Mouse (Mus musculus) forebrain, embryonic 15.5 days (tissue): ENCODE data around the gene Cntnap1. TPM values are rescaled to one million over a fixed set of nuclear protein-coding genes. Genes with fewer than 3 reads are reported as not detected.
A peak's percentile ranks its signal among the peaks of the same experiment; 100 is the strongest.

Experiments used
- ATAC-seq: fragments of 200-750 bp; cut with Nextera tagmentation; replicated peaks from 2 replicates; pipeline ENCODE4 v1.8.0; 2017; ENCODE audit warnings: mild to moderate bottlenecking, moderate TSS enrichment, moderate library complexity
- H3K27ac ChIP-seq: fragments of 300-500 bp; sonication (generic); replicated peaks from 2 replicates; pipeline ENCODE4 v1.5.1; 2015; ENCODE audit warnings: mild to moderate bottlenecking, inconsistent platforms
- H3K27me3 ChIP-seq: fragments of 300-500 bp; sonication (generic); 2 replicates; pipeline ENCODE4 v1.6.1; 2015; ENCODE audit warnings: inconsistent platforms
- H3K36me3 ChIP-seq: fragments of 300-500 bp; sonication (generic); 2 replicates; pipeline ENCODE4 v1.6.1; 2015; ENCODE audit warnings: mild to moderate bottlenecking, inconsistent platforms
- H3K4me1 ChIP-seq: fragments of 300-500 bp; sonication (generic); 2 replicates; pipeline ENCODE4 v1.6.1; 2015; ENCODE audit warnings: inconsistent platforms
- H3K4me2 ChIP-seq: fragments of 300-500 bp; sonication (generic); replicated peaks from 2 replicates; pipeline ENCODE4 v1.6.1; 2015; ENCODE audit warnings: mild to moderate bottlenecking, inconsistent platforms
- H3K4me3 ChIP-seq: fragments of 300-500 bp; sonication (generic); 2 replicates; pipeline ENCODE4 v1.5.1; 2015; ENCODE audit warnings: mild to moderate bottlenecking, inconsistent platforms
- H3K9ac ChIP-seq: fragments of 300-500 bp; sonication (generic); replicated peaks from 2 replicates; pipeline ENCODE4 v1.6.1; 2015; ENCODE audit warnings: mild to moderate bottlenecking, inconsistent platforms
- H3K9me3 ChIP-seq: fragments of 300-500 bp; sonication (generic); 2 replicates; pipeline ENCODE4 v1.6.1; 2016; ENCODE audit warnings: inconsistent platforms
- WGBS: fragments of 180-500 bp; shearing (Covaris S2); methylation state at CpG from one replicate; pipeline ENCODE4 v1.1.7; 2015; ENCODE audit warnings: mixed read lengths; 5-methylcytosine and 5-hydroxymethylcytosine counted together
- polyA plus RNA-seq: library from polyadenylated mRNA; unstranded; fragments of >200 nt; fragmentation: Nextera tagmentation; extraction: Ambion mirVana; gene quantifications from 2 replicates; pipeline ENCODE4 v1.2.1, GENCODE M21; 2015

Cntnap1 gene
- polyA plus RNA-seq, 1 experiment from 2014 or later: 0.98 TPM

DNA sequence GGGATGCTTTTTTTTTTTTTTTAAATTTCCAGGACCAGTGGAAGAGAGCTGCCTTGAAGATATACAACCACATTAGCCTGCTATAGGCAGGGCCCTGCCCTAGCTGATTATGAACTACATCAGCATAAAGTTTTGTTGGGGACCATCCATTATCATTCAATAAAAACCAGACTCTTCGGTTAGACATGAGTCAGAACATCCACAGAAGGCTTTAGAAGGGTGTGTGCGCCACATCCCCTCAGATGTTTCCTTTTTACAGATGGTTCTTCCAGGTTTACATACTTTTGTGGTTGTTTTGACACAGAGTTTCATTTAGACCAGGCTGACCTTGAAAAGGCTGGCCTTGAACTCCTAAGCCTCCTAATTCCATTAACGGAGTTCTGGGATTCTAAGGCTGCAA, 54.0 kb downstream of the Cntnap1 start:
- no peak overlapping the region for H3K4me3 ChIP-seq
- H3K9ac ChIP-seq: no peak overlapping the region
- H3K4me1 ChIP-seq: peaks cover 15% of the 10 kb centered on the region
- 89% methylated on average over 3 of the region's 3 CpGs for WGBS
- no peak overlapping the region for H3K4me2 ChIP-seq
- no peaks in the 10 kb centered on the region for H3K9me3 ChIP-seq
- no peaks in the 10 kb centered on the region for H3K36me3 ChIP-seq
- no peak for ATAC-seq
- H3K27me3 ChIP-seq: no peaks in the 10 kb centered on the region
- H3K27ac ChIP-seq: no peak overlapping the region

DNA sequence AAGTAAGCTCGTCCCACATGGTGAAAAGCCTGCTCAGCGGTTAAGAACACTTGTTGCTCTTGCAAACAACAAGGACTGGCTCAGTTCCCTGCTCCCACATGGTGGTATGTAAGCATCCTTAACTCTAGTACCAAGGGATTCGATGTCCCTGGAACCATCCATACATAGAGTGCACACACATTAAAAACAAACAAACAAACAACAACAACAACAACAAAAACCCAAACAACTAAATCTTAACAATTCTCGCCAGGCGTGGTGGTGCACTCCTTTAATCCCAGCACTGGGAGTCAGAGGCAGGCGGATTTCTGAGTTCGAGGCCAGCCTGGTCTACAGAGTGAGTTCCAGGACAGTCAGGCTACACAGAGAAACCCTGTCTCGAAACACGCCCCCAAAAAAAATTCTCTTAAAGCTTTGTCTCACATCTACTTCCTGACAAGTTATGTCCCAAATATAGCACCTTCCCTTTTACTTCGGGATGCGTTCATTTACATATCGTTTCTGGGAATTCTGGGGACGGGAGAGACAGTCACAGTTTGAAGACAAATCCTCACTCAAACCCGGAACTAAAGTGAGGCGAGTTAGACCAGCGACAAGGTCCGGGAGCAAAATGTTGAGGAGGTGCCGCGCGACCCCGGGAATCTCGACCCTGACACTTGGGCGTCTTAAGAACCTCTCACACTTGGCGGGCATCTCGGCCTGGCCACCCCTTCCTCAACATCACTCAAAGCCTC, 55.2 kb downstream of the Cntnap1 start:
- Histone ChIP-seq H3K4me2 (peak overlapping the region; percentile 95), H3K9me3 (no peaks in the 10 kb centered on the region), H3K4me3 (peak overlapping the region; percentile 71), H3K27ac (no peak overlapping the region), H3K36me3 (no peaks in the 10 kb centered on the region), H3K9ac (peak overlapping the region; percentile 63), H3K27me3 (no peaks in the 10 kb centered on the region), H3K4me1 (peaks cover 24% of the 10 kb centered on the region)
- ATAC-seq: no peak
- 18% methylated on average over 25 of the region's 25 CpGs for WGBS

DNA sequence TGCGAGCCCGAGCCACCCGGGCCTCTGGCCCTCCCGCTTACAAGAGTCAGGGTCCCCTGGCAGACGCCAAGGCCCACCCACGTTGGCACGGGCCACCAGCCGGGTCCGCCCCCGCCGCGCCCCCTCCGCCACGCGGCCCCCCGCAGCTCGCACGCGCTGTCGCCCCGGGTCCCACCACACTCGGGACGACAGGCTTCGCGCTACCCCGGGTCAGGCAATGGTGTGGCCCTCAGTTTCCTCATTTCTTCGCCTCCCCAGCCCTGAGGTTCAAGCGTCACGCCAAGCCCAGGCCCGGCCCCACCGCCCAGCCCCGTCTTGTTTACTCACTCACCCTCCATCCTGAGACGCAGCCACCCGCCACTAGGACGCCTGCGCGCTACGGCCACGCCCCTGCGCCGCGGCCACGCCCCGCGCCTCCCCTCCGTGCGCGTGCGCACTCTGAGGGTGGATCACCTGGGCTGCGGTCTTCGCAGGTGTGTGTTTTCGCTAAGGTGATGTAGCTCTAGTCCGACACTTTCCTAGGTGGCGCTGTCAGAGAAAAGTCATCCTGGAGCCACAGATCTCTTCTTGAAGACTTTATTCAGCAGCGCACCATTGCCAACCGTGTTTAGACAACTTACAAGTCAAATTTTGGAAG, 55.9 kb downstream of the Cntnap1 start, which contains the start of gene Ezh1:
Gene Ezh1 (minus strand): TSS at position 399 of the 637 bp plus-strand sequence.
- peak within 1 kb of the TSS; percentile 71 for H3K4me3 ChIP-seq
- peak within 1 kb of the TSS; percentile 95 for H3K4me2 ChIP-seq
- H3K9ac ChIP-seq: peak within 1 kb of the TSS; percentile 63
- H3K27ac ChIP-seq: no peak within 1 kb of the TSS
- H3K4me1 ChIP-seq: peaks cover 31% of the 10 kb centered on the region
- ATAC-seq: peak; percentile 95
- under 1% methylated on average over 56 of the region's 56 CpGs for WGBS
- no peaks in the 10 kb centered on the region for H3K9me3 ChIP-seq
- no peaks in the 10 kb centered on the region for H3K36me3 ChIP-seq
- H3K27me3 ChIP-seq: no peaks in the 10 kb centered on the region

DNA sequence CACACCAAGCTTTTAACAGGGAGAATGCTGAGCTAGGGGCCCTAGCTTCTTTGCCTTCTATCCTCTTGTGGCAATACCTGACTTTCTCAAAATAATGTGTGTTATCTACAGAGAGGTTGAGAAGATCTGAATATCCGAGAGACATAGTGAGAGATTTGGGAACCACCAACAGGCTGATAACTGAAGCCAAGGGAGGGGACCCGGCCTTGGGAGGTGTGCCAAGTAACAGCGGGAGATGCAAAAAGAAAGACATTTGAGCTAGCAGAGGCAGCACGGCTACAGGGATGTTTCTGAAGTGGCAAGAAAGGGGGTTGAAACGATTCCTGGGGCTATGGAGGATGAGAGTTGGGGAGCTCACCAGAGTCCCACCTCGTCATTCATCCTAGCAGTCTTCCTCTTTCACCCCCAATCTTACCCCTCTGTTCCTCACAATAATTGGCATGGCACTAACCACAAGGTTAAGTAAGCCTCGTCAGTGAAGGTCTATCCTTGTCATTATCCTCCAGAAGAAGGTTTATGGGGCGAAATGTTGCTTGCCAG, 59.1 kb downstream of the Cntnap1 start:
- H3K9me3 ChIP-seq: no peaks in the 10 kb centered on the region
- ATAC-seq: no peak
- no peak overlapping the region for H3K4me3 ChIP-seq
- 25% methylated on average over 8 of the region's 8 CpGs for WGBS
- H3K27me3 ChIP-seq: no peaks in the 10 kb centered on the region
- no peaks in the 10 kb centered on the region for H3K36me3 ChIP-seq
- H3K9ac ChIP-seq: no peak overlapping the region
- peaks cover 32% of the 10 kb centered on the region for H3K4me1 ChIP-seq
- no peak overlapping the region for H3K27ac ChIP-seq
- H3K4me2 ChIP-seq: no peak overlapping the region

DNA sequence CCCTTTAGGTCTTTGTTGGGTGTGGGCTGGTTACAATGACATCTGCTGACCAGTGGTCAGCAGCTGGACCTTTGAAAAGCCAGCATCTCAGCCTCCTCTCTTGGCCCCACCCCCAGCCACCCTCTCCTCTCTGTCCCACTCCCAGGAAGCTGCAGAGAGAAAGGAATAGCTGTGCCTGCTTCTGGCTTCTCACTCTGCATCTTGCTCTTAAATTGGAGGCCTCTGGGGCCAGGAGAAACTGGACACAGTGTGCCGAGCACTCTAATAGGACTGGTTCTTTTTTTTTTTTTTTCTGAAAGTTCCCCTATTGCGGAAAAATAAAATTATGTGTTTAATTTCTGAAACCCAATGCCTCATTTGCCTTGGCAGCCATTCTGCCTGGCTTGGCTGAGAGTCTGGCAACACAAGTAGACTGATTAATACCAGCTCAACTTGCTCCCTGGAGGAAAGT, 59.8 kb downstream of the Cntnap1 start:
- no peak overlapping the region for H3K9ac ChIP-seq
- H3K27me3 ChIP-seq: no peaks in the 10 kb centered on the region
- peaks cover 31% of the 10 kb centered on the region for H3K4me1 ChIP-seq
- no peak for ATAC-seq
- no peaks in the 10 kb centered on the region for H3K9me3 ChIP-seq
- H3K4me3 ChIP-seq: no peak overlapping the region
- H3K36me3 ChIP-seq: no peaks in the 10 kb centered on the region
- no peak overlapping the region for H3K4me2 ChIP-seq
- H3K27ac ChIP-seq: peak overlapping the region; percentile 34
- 25% methylated on average over 2 of the region's 2 CpGs for WGBS

DNA sequence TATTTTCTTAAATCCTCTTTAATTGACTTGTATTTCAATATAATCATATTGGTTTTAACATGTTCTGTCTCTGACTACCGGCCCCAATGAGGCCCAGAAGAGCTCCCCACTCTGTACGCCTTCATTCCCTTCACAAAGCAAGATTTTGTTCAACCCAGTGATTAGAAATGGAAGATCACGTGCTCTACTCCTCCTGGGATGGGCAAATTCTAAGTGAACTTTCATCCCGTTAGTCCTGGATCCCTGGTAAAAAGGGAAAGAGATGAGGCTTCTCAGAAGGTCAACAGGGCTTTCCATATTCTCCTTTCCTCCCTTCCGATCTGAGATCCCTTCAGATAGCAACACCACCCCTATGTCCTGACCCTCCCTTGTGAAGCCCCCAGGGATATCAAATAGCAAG, 60.2 kb downstream of the Cntnap1 start:
- 18% methylated on average over 5 of the region's 5 CpGs for WGBS

DNA sequence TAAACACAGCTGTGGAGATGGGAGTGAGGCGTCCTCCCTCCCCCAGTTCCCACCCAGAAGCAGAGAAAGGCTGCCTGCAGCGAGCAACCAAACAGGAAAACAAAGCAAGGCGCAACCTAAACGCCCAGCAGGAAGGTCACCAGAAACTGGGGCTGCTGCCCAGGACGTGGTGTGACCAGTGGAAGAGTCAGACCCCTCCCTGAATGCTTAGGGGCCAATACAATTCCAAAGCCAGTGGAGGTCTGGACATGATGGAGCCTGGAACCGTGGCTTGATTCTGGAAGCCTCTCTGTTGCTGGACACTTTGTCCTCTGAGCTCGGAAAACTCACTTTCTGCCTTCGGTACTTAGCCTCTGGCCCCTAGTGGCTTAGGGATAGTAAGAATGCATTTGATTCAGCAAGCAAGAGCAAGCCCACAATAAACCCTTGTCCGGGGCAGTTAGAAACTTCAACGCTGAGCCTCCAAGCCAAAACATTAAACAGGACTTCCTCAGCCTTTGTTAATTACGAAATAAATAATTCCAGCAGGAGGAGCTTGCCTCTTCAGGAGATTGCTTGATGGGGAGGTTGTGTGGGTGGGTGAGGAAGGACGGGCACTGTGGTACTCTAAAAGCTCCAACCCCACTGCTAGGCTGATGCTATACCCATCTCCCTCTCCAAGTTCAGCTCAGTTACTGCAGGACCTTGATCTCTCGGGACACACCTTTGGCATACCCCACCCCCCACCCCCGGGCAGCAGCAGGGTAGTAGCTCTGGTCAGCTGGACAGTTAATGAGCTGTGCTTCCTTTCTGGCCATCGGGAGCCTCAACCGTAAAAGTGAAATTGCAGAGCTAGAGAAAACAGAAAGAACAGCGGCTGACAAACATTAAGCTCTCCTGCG, 60.9 kb downstream of the Cntnap1 start:
- Histone ChIP-seq H3K4me1 (peaks cover 24% of the 10 kb centered on the region), H3K27ac (peak overlapping the region; percentile 34), H3K36me3 (no peaks in the 10 kb centered on the region), H3K4me3 (no peak overlapping the region), H3K9ac (no peak overlapping the region), H3K9me3 (no peaks in the 10 kb centered on the region), H3K4me2 (no peak overlapping the region), H3K27me3 (no peaks in the 10 kb centered on the region)
- no peak for ATAC-seq
- WGBS: 17% methylated on average over 18 of the region's 18 CpGs

More for the DNA sequence above, 60.2 kb downstream of the Cntnap1 start:
- Histone ChIP-seq H3K9ac (no peak overlapping the region), H3K4me3 (no peak overlapping the region), H3K36me3 (no peaks in the 10 kb centered on the region), H3K4me1 (peaks cover 27% of the 10 kb centered on the region), H3K27me3 (no peaks in the 10 kb centered on the region), H3K9me3 (no peaks in the 10 kb centered on the region), H3K27ac (peak overlapping the region; percentile 34), H3K4me2 (no peak overlapping the region)
- no peak for ATAC-seq

DNA sequence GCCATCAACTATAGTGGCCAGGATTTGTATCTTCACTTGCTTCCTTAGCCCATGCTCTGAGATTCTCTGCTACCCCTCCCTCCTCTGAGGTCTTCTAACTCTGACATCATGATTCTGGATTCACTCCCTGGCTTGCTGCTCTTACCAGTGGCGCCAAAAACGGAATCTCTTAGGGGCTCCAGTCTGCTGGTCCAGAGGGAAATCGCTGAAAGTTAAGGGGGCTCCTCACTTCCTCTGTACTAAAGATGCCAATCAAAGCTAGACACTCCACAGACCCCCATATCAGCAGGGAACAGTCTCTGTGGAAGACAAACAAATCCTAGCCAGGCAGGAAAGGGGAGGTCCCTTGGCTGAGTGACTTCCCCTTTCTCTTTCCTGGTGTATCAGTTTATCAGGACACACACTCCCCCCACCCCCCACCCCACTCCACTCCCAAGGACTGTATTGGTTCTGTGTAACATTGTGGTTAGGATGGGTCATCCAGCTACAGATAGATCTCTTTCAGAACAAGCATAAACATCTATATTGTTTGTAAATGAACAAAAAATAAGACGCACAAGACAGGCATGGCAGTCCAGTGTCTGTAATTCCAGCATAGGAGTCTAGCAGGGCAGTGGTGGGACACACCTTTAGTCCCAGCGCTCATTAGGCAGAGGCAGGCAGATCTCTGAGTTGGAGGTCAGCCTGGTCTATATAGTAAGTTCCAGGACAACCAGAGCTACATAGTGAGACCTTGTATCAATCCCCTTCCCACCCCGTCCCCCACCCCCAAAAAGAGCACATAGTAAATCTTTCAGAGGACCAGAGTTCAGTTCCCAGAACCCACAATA, 61.9 kb downstream of the Cntnap1 start:
- H3K27me3 ChIP-seq: no peaks in the 10 kb centered on the region
- H3K4me1 ChIP-seq: peaks cover 21% of the 10 kb centered on the region
- no peaks in the 10 kb centered on the region for H3K36me3 ChIP-seq
- H3K9me3 ChIP-seq: no peaks in the 10 kb centered on the region
- H3K27ac ChIP-seq: 0 out of 2 replicates have a peak overlapping the region, but pooled peaks have one; percentile 34
- H3K4me3 ChIP-seq: no peak overlapping the region
- 66% methylated on average over 6 of the region's 6 CpGs for WGBS
- no peak overlapping the region for H3K4me2 ChIP-seq
- no peak overlapping the region for H3K9ac ChIP-seq
- ATAC-seq: no peak

DNA sequence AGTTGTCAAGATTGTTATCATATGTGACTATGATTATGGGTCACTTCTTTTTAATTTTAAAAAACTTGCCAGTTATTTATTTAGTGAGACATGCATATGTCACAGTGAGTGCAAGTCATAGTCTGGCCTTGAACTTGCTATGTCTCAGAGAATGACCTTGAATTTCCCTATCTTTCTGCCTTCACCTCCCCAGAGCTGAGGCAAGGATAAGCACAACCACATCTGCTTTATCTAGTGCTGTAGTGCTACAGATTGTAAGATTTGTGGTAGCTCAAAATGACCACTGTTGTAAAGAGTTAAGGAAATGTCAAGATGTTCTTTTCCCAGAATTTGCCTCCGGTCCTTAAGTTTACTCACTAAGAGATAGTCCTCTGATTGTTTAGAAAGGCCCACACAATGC, 62.9 kb downstream of the Cntnap1 start:
- H3K27me3 ChIP-seq: no peaks in the 10 kb centered on the region
- no peak overlapping the region for H3K4me3 ChIP-seq
- H3K4me2 ChIP-seq: no peak overlapping the region
- no peak overlapping the region for H3K27ac ChIP-seq
- no peak for ATAC-seq
- no peak overlapping the region for H3K9ac ChIP-seq
- H3K36me3 ChIP-seq: no peaks in the 10 kb centered on the region
- H3K4me1 ChIP-seq: peaks cover 21% of the 10 kb centered on the region
- WGBS: 93% methylated on average over 1 of the region's 1 CpGs
- H3K9me3 ChIP-seq: no peaks in the 10 kb centered on the region

DNA sequence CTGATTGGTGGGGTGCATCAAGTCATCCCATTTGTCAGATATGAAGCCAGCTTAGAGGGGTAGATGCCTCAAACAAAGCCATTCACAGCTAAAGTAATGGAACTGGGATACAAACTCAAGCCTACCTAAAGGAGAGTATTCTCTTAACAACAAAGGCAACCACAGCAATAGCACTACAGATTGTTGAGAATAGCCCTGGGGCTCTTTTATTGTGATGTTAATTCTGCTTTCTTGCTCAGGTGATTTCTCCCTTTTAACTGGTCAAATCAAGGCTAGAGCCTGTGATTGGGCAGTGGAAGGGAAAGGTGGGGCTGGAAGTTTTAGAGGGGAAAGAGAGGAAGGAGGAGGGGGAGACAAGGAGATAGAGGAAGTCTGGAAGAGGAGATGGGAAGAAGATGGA, 63.8 kb downstream of the Cntnap1 start:
- peaks cover 19% of the 10 kb centered on the region for H3K4me1 ChIP-seq
- H3K36me3 ChIP-seq: no peaks in the 10 kb centered on the region
- no peak for ATAC-seq
- no peak overlapping the region for H3K4me3 ChIP-seq
- no peak overlapping the region for H3K4me2 ChIP-seq
- H3K9me3 ChIP-seq: no peaks in the 10 kb centered on the region
- H3K27ac ChIP-seq: no peak overlapping the region
- no peaks in the 10 kb centered on the region for H3K27me3 ChIP-seq
- H3K9ac ChIP-seq: no peak overlapping the region

DNA sequence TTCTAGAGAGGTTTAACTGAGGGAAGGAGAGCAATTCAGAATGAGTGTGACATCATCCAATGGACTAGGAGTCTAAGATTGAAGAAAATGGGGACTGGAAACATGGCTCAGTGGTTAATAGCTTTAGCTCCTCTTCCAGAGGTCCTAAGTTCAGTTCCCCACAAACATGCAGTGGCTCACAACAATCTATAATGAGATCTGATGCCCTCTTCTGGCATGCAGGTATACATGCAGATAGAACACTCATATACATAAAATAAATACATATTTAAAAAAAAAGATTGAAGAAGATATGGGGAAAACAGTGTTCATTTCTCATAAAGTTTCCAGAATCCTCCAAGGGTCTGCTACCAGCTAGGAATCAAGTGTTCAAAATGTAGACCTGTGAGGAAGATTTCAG, 65.1 kb downstream of the Cntnap1 start:
- Histone ChIP-seq H3K4me1 (peaks cover 8% of the 10 kb centered on the region), H3K27ac (no peak overlapping the region), H3K9me3 (no peaks in the 10 kb centered on the region), H3K9ac (no peak overlapping the region), H3K36me3 (no peaks in the 10 kb centered on the region), H3K4me2 (no peak overlapping the region), H3K4me3 (no peak overlapping the region), H3K27me3 (no peaks in the 10 kb centered on the region)
- no peak for ATAC-seq
